ENCODE assay signal across 30 mouse cellular contexts in genomic region chr15:78479470-78479869, GRCm38 (mm10). TPM values are rescaled to one million over a fixed set of nuclear protein-coding genes. Genes with fewer than 3 reads are reported as not detected.
DNase-seq lines count a peak whose midpoint lies in the region; ATAC-seq lines count a peak whose summit lies in the region.
"Had no signal": no experiment of that assay in that cellular context is flagged by ENCODE, and none has a peak within 500 bp of the region (broad histone marks: within the 10 kb centered on the region; RNA-seq: fewer than 3 reads in every experiment).

No protein-coding gene starts in this region.

- peak; percentile 23 for DNase-seq in 416B (ENCODE audit: low read depth)
- DNase-seq in NIH3T3 (ENCODE audit: low read depth) = peak; percentile 30
- peak; percentile 28 for DNase-seq in skeletal muscle tissue, adult 2 months (ENCODE audit: low read depth, low spot score)
- DNase-seq in forebrain, embryonic 11.5 days (ENCODE audit: low spot score) = no peak
- DNase-seq in kidney, postnatal 25 days = no peak
- DNase-seq: adrenal gland, adult 8-10 months; cerebellum, adult 18-20 months; heart, adult 2 months; kidney, adult 9 months; kidney, postnatal 14 days; lung, postnatal 4 days; thymus, adult 18-20 months; thymus, postnatal 4 days had no signal

- peaks cover 86% of the 10 kb centered on the region for H3K27me3 ChIP-seq in megakaryocyte, embryonic 14.5 days (replicated peaks)
- no peaks in the 10 kb centered on the region for H3K27me3 ChIP-seq in forebrain, embryonic 11.5 days (ENCODE audit: control insufficient read depth, insufficient read depth, low read length)
- H3K27me3 ChIP-seq: CH12.LX; intestine, embryonic 15.5 days; neural tube, embryonic 15.5 days had no signal

- no peak overlapping the region for H3K4me2 ChIP-seq in forebrain, embryonic 11.5 days (ENCODE audit: low read depth, low read length, severe bottlenecking)
- H3K4me2 ChIP-seq: embryonic facial prominence, embryonic 12.5 days; forebrain, embryonic 12.5 days; hindbrain, embryonic 13.5 days; intestine, embryonic 15.5 days; neural tube, embryonic 15.5 days had no signal

- no peak overlapping the region for H3K27ac ChIP-seq in forebrain, embryonic 11.5 days (ENCODE audit: low read depth, low read length)
- H3K27ac ChIP-seq: embryonic facial prominence, embryonic 12.5 days; forebrain, embryonic 12.5 days; heart, adult 2 months; hindbrain, embryonic 13.5 days; intestine, embryonic 15.5 days; layer of hippocampus, adult 2 months; midbrain, embryonic 10.5 days; neural tube, embryonic 15.5 days had no signal

- peak overlapping the region; percentile 29 for H3K4me3 ChIP-seq in megakaryocyte, embryonic 14.5 days (replicated peaks)
- H3K4me3 ChIP-seq in forebrain, embryonic 11.5 days (ENCODE audit: low read depth, low read length) = no peak overlapping the region
- H3K4me3 ChIP-seq: embryonic facial prominence, embryonic 12.5 days; forebrain, embryonic 12.5 days; heart, adult 2 months; hindbrain, embryonic 13.5 days; intestine, embryonic 15.5 days; layer of hippocampus, adult 2 months; midbrain, embryonic 10.5 days; neural tube, embryonic 15.5 days had no signal

- WGBS in forebrain, embryonic 11.5 days = 83% methylated on average over 5 of the region's 5 CpGs

- no peak overlapping the region for H3K9ac ChIP-seq in forebrain, embryonic 11.5 days (ENCODE audit: low read length)
- H3K9ac ChIP-seq: embryonic facial prominence, embryonic 12.5 days; forebrain, embryonic 12.5 days; hindbrain, embryonic 13.5 days; intestine, embryonic 15.5 days; neural tube, embryonic 15.5 days had no signal

- ATAC-seq in megakaryocyte, adult 5-6 weeks (ENCODE audit: poor library complexity, severe bottlenecking) = no peak
- no peak for ATAC-seq in forebrain, embryonic 11.5 days (replicated peaks; ENCODE audit: low FRiP score)
- ATAC-seq: intestine, embryonic 15.5 days had no signal

- H3K36me3 ChIP-seq in megakaryocyte, embryonic 14.5 days (replicated peaks; ENCODE audit: low read length) = no peaks in the 10 kb centered on the region
- H3K36me3 ChIP-seq in forebrain, embryonic 11.5 days (ENCODE audit: control insufficient read depth, insufficient read depth, low read length) = no peaks in the 10 kb centered on the region
- H3K36me3 ChIP-seq: embryonic facial prominence, embryonic 12.5 days; forebrain, embryonic 12.5 days; G1E; hindbrain, embryonic 13.5 days; intestine, embryonic 15.5 days; midbrain, embryonic 10.5 days; neural tube, embryonic 15.5 days had no signal

- H3K9me3 ChIP-seq in megakaryocyte, embryonic 14.5 days = no peaks in the 10 kb centered on the region
- H3K9me3 ChIP-seq in forebrain, embryonic 11.5 days (ENCODE audit: control insufficient read depth, low read length) = no peaks in the 10 kb centered on the region
- H3K9me3 ChIP-seq: embryonic facial prominence, embryonic 12.5 days; forebrain, embryonic 12.5 days; G1E; hindbrain, embryonic 13.5 days; intestine, embryonic 15.5 days; midbrain, embryonic 10.5 days; neural tube, embryonic 15.5 days had no signal

- H3K4me1 ChIP-seq in megakaryocyte, embryonic 14.5 days = peaks cover 28% of the 10 kb centered on the region
- H3K4me1 ChIP-seq in forebrain, embryonic 11.5 days (replicated peaks; ENCODE audit: control insufficient read depth, insufficient read depth, low read length) = no peaks in the 10 kb centered on the region
- H3K4me1 ChIP-seq: embryonic facial prominence, embryonic 12.5 days; forebrain, embryonic 12.5 days; hindbrain, embryonic 13.5 days; midbrain, embryonic 10.5 days; neural tube, embryonic 15.5 days had no signal

RNA-seq across cellular contexts. Expression of gene Tmprss6, which starts 11.0 kb away (rescaled TPM):
- not detected in 2 replicates for polyA plus RNA-seq in megakaryocyte, embryonic 14.5 days (2012; ENCODE audit: insufficient read depth, low replicate concordance)
- total RNA-seq in megakaryocyte, adult 5-6 weeks (2015) = not detected in 2 replicates
- not detected in 2 replicates for total RNA-seq in megakaryocyte, adult 5-6 weeks (2017)
- 0.31 and 0.79 TPM in 2 replicates for polyA plus RNA-seq in forebrain, embryonic 11.5 days (2014; fragmentation: Nextera tagmentation; extraction: Ambion mirVana)
- total RNA-seq: heart, adult 2 months; heart, postnatal 25 days; left cerebral cortex, postnatal 10 days; midbrain, postnatal 0 days had no signal
- polyA plus RNA-seq: G1E; heart, adult 2 months; heart, embryonic 14.5 days had no signal

RNA-seq across cellular contexts. Expression of gene Il2rb, which starts 15.6 kb away (rescaled TPM):
- not detected in 2 replicates for polyA plus RNA-seq in megakaryocyte, embryonic 14.5 days (2012; ENCODE audit: insufficient read depth, low replicate concordance)
- total RNA-seq in megakaryocyte, adult 5-6 weeks (2015) = 7.0 and 10.5 TPM in 2 replicates
- total RNA-seq in megakaryocyte, adult 5-6 weeks (2017) = 5.4 and 9.4 TPM in 2 replicates
- 0.07 TPM in 1 of 2 replicates, not detected in the other for polyA plus RNA-seq in forebrain, embryonic 11.5 days (2014; fragmentation: Nextera tagmentation; extraction: Ambion mirVana)
- total RNA-seq: gastrocnemius, adult 8-10 months had no signal
- polyA plus RNA-seq: forebrain, embryonic 12.5 days; G1E; limb, embryonic 11.5 days; midbrain, embryonic 10.5 days had no signal

RNA-seq across cellular contexts. Expression of gene Kctd17, which starts 51.1 kb away (rescaled TPM):
- 9.6 TPM in 1 of 2 replicates, not detected in the other for polyA plus RNA-seq in megakaryocyte, embryonic 14.5 days (2012; ENCODE audit: insufficient read depth, low replicate concordance)
- total RNA-seq in megakaryocyte, adult 5-6 weeks (2015) = 8.7 and 9.5 TPM in 2 replicates
- 5.2 and 9.6 TPM in 2 replicates for total RNA-seq in megakaryocyte, adult 5-6 weeks (2017)
- 67.9 and 76.7 TPM in 2 replicates for polyA plus RNA-seq in forebrain, embryonic 11.5 days (2014; fragmentation: Nextera tagmentation; extraction: Ambion mirVana)
- total RNA-seq: CH12.LX had no signal

RNA-seq across cellular contexts. Expression of gene C1qtnf6, which starts 51.7 kb away (rescaled TPM):
- polyA plus RNA-seq in megakaryocyte, embryonic 14.5 days (2012; ENCODE audit: insufficient read depth, low replicate concordance) = 22.8 and 31.2 TPM in 2 replicates
- total RNA-seq in megakaryocyte, adult 5-6 weeks (2015) = 2.4 and 2.7 TPM in 2 replicates
- total RNA-seq in megakaryocyte, adult 5-6 weeks (2017) = 0.89 TPM in 1 of 2 replicates, not detected in the other
- polyA plus RNA-seq in forebrain, embryonic 11.5 days (2014; fragmentation: Nextera tagmentation; extraction: Ambion mirVana) = 10.0 and 12.1 TPM in 2 replicates
- polyA plus RNA-seq: G1E had no signal

Comparison
In these comparisons a context has a peak if more than half of its experiments do, and no peak if none do; other contexts are left out.
1. DNase-seq: peak in 416B (single experiment), NIH3T3 (single experiment) and skeletal muscle tissue, adult 2 months (single experiment); none in forebrain, embryonic 11.5 days (single experiment) and kidney, postnatal 25 days (0 of 2).